Mouse (Mus musculus): ENCODE results near the gene Tns1.

Gene Tns1

GRCm38 (mm10) chr1:74091138-74091537, 33.1 kb downstream of the Tns1 start:
- no peak for DNase-seq

GRCm38 (mm10) chr1:74090329-74090728, 33.9 kb downstream of the Tns1 start:
- DNase-seq = no peak

- no peak for DNase-seq
Measured at GRCm38 (mm10) chr1:74088569-74088968, 35.7 kb downstream of the Tns1 start.

- no peak for DNase-seq
Measured at GRCm38 (mm10) chr1:74085566-74085965, 38.7 kb downstream of the Tns1 start.

- DNase-seq = no peak
Measured at GRCm38 (mm10) chr1:74084752-74085151, 39.5 kb downstream of the Tns1 start.

GRCm38 (mm10) chr1:74084065-74084705, 40.1 kb downstream of the Tns1 start:
- no peak for DNase-seq

GRCm38 (mm10) chr1:74082841-74083463, 41.3 kb downstream of the Tns1 start:
- DNase-seq = peak; percentile 61

- no peak for DNase-seq
Measured at GRCm38 (mm10) chr1:74081573-74081989, 42.7 kb downstream of the Tns1 start.

GRCm38 (mm10) chr1:74077353-74077752, 46.9 kb downstream of the Tns1 start:
- DNase-seq = peak; percentile 76

GRCm38 (mm10) chr1:74076230-74076629, 48.0 kb downstream of the Tns1 start:
- DNase-seq = no peak

- DNase-seq = no peak
Measured at GRCm38 (mm10) chr1:74074693-74075485, 49.4 kb downstream of the Tns1 start.

GRCm38 (mm10) chr1:74073791-74074190, 50.5 kb downstream of the Tns1 start:
- DNase-seq = no peak

GRCm38 (mm10) chr1:74070745-74071144, 53.5 kb downstream of the Tns1 start:
- no peak for DNase-seq

GRCm38 (mm10) chr1:74070001-74070551, 54.2 kb downstream of the Tns1 start:
- no peak for DNase-seq

GRCm38 (mm10) chr1:74069085-74069835, 55.0 kb downstream of the Tns1 start:
- DNase-seq = no peak

- no peak for DNase-seq
Measured at GRCm38 (mm10) chr1:74068366-74069084, 55.7 kb downstream of the Tns1 start.

GRCm38 (mm10) chr1:74067866-74068265, 56.4 kb downstream of the Tns1 start:
- DNase-seq = no peak

GRCm38 (mm10) chr1:74066576-74066975, 57.7 kb downstream of the Tns1 start:
- no peak for DNase-seq

GRCm38 (mm10) chr1:74066061-74066460, 58.2 kb downstream of the Tns1 start:
- DNase-seq = no peak

- DNase-seq = no peak
Measured at GRCm38 (mm10) chr1:74060046-74060445, 64.2 kb downstream of the Tns1 start.

- DNase-seq = no peak
Measured at GRCm38 (mm10) chr1:74059552-74059951, 64.7 kb downstream of the Tns1 start.

- no peak for DNase-seq
Measured at GRCm38 (mm10) chr1:74058771-74059170, 65.5 kb downstream of the Tns1 start.

Data from liver (tissue).